Mouse (Mus musculus): ENCODE data around the gene Wdr27. TPM values are rescaled to one million over a fixed set of nuclear protein-coding genes. Genes with fewer than 3 reads are reported as not detected.

Wdr27 gene
- total RNA-seq, 1 experiment, result 2.0 TPM

DNA sequence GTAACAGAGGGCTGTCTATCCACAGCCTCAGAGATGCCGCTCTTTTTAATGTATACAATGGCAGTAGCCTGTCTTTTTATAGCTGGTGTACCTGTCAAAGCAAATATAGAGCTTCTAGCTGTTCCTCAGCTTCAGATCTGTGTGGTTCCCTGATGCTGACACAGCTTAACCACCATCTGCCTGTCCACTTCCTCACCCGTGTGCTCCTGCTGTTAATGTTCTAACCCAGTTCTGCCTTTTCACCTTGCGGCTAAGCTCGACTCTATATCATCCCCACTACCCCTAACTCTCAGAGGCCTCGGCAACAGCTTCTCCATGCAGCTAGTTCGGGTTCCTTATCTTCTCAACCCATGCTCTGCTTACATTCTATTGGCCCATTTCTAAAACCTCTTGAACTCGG, 12.3 kb downstream of the Wdr27 start:
- Histone ChIP-seq H3K27ac (ENCODE audit: insufficient read depth, low read depth, low read length, poor library complexity, severe bottlenecking) (no peak overlapping the region), H3K36me3 (ENCODE audit: control insufficient read depth, insufficient read depth, low read length, poor library complexity, severe bottlenecking) (no peaks in the 10 kb centered on the region), H3K9ac (ENCODE audit: insufficient read depth, low read depth, low read length, poor library complexity, severe bottlenecking) (no peak overlapping the region), H3K4me3 (ENCODE audit: insufficient read depth in 1 of 2, low read depth in 1 of 2, low read length in 2 of 2, poor library complexity in 1 of 2, severe bottlenecking in 1 of 2) (no peak overlapping the region), H3K9me3 (ENCODE audit: control insufficient read depth, insufficient read depth, low read depth, low read length) (no peaks in the 10 kb centered on the region), H3K4me1 (ENCODE audit: control insufficient read depth in 2 of 2, insufficient read depth in 2 of 2, low read length in 2 of 2, poor library complexity in 1 of 2) (peaks cover 2 to 17% of the 10 kb centered on the region in 2 experiments; a peak in 2 of 4 replicates)
- DNase-seq (ENCODE audit: low read depth, low spot score), result no peak
- in situ Hi-C loops (cut with MboI; ENCODE audit: low sequenced_read_pairs in 2 of 2, unreplicated experiment in 2 of 2), result no loop called here
- TF ChIP-seq CHD2 (IDR thresholded peaks at IDR 0.05; ENCODE audit: low read depth, low read length), result no peak
- TF ChIP-seq ZC3H11A (IDR thresholded peaks at IDR 0.05; ENCODE audit: borderline replicate concordance, low read depth, low read length), result no peak
- TF ChIP-seq ZNF384 (IDR thresholded peaks at IDR 0.05; ENCODE audit: low read depth, low read length), result no peak
- no peak for TF ChIP-seq HCFC1 (IDR thresholded peaks at IDR 0.05; ENCODE audit: borderline replicate concordance, insufficient read depth, low read length)
- TF ChIP-seq MAFK (IDR thresholded peaks at IDR 0.05; ENCODE audit: insufficient read depth, low read depth, low read length), result no peak

GRCm38 (mm10) chr17:14928631-14929030, 14.3 kb downstream of the Wdr27 start:
- TF ChIP-seq HCFC1 (IDR thresholded peaks at IDR 0.05; ENCODE audit: borderline replicate concordance, insufficient read depth, low read length) (no peak), ZNF384 (IDR thresholded peaks at IDR 0.05; ENCODE audit: low read depth, low read length) (no peak), CHD2 (IDR thresholded peaks at IDR 0.05; ENCODE audit: low read depth, low read length) (no peak), MAFK (IDR thresholded peaks at IDR 0.05; ENCODE audit: insufficient read depth, low read depth, low read length) (no peak), ZC3H11A (IDR thresholded peaks at IDR 0.05; ENCODE audit: borderline replicate concordance, low read depth, low read length) (no peak)
- in situ Hi-C loops (cut with MboI; ENCODE audit: low sequenced_read_pairs in 2 of 2, unreplicated experiment in 2 of 2), result no loop called here
- Histone ChIP-seq H3K36me3 (ENCODE audit: control insufficient read depth, insufficient read depth, low read length, poor library complexity, severe bottlenecking) (no peaks in the 10 kb centered on the region), H3K9me3 (ENCODE audit: control insufficient read depth, insufficient read depth, low read depth, low read length) (no peaks in the 10 kb centered on the region), H3K4me1 (ENCODE audit: control insufficient read depth in 2 of 2, insufficient read depth in 2 of 2, low read length in 2 of 2, poor library complexity in 1 of 2) (peaks cover 0 to 12% of the 10 kb centered on the region in 2 experiments; a peak in 2 of 4 replicates), H3K27ac (ENCODE audit: insufficient read depth, low read depth, low read length, poor library complexity, severe bottlenecking) (no peak overlapping the region), H3K4me3 (ENCODE audit: insufficient read depth in 1 of 2, low read depth in 1 of 2, low read length in 2 of 2, poor library complexity in 1 of 2, severe bottlenecking in 1 of 2) (no peak overlapping the region), H3K9ac (ENCODE audit: insufficient read depth, low read depth, low read length, poor library complexity, severe bottlenecking) (no peak overlapping the region)
- no peak for DNase-seq (ENCODE audit: low read depth, low spot score)

GRCm38 (mm10) chr17:14927644-14928218, 15.2 kb downstream of the Wdr27 start:
- Histone ChIP-seq H3K9me3 (ENCODE audit: control insufficient read depth, insufficient read depth, low read depth, low read length) (no peaks in the 10 kb centered on the region), H3K4me3 (ENCODE audit: insufficient read depth in 1 of 2, low read depth in 1 of 2, low read length in 2 of 2, poor library complexity in 1 of 2, severe bottlenecking in 1 of 2) (no peak overlapping the region), H3K4me1 (ENCODE audit: control insufficient read depth in 2 of 2, insufficient read depth in 2 of 2, low read length in 2 of 2, poor library complexity in 1 of 2) (peaks cover 0 to 10% of the 10 kb centered on the region in 2 experiments; a peak in 2 of 4 replicates), H3K27ac (ENCODE audit: insufficient read depth, low read depth, low read length, poor library complexity, severe bottlenecking) (no peak overlapping the region), H3K9ac (ENCODE audit: insufficient read depth, low read depth, low read length, poor library complexity, severe bottlenecking) (no peak overlapping the region), H3K36me3 (ENCODE audit: control insufficient read depth, insufficient read depth, low read length, poor library complexity, severe bottlenecking) (no peaks in the 10 kb centered on the region)
- DNase-seq (ENCODE audit: low read depth, low spot score), result no peak
- no peak for TF ChIP-seq ZC3H11A (IDR thresholded peaks at IDR 0.05; ENCODE audit: borderline replicate concordance, low read depth, low read length)
- no peak for TF ChIP-seq ZNF384 (IDR thresholded peaks at IDR 0.05; ENCODE audit: low read depth, low read length)
- no peak for TF ChIP-seq MAFK (IDR thresholded peaks at IDR 0.05; ENCODE audit: insufficient read depth, low read depth, low read length)
- TF ChIP-seq CHD2 (IDR thresholded peaks at IDR 0.05; ENCODE audit: low read depth, low read length), result no peak
- TF ChIP-seq HCFC1 (IDR thresholded peaks at IDR 0.05; ENCODE audit: borderline replicate concordance, insufficient read depth, low read length), result no peak
- in situ Hi-C loops (cut with MboI; ENCODE audit: low sequenced_read_pairs in 2 of 2, unreplicated experiment in 2 of 2), result no loop called here

DNA sequence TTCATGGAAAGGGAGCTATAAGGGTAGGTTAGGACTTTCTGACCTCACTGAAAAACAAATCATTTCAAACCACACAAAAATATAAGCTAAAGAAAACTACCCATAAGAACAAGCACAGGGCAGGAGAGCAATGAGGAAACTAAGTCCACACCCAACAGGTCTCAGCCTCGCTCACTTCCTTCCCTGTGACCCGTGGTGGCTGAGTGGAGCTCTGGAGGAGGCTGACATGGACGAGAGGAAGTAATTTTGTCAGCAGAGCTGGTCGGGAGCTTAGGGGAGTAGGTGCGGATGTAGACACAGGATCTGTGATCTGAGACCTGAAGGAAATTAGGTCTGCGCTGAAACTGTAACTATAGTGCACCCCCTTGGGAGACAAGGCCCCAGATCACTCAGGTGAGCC, 21.4 kb downstream of the Wdr27 start:
- no peak overlapping the region for H3K4me3 ChIP-seq (ENCODE audit: insufficient read depth in 1 of 2, low read depth in 1 of 2, low read length in 2 of 2, poor library complexity in 1 of 2, severe bottlenecking in 1 of 2)
- H3K9me3 ChIP-seq (ENCODE audit: control insufficient read depth, insufficient read depth, low read depth, low read length), result no peaks in the 10 kb centered on the region
- in situ Hi-C loops (cut with MboI; ENCODE audit: low sequenced_read_pairs in 2 of 2, unreplicated experiment in 2 of 2), result no loop called here
- no peak overlapping the region for H3K27ac ChIP-seq (ENCODE audit: insufficient read depth, low read depth, low read length, poor library complexity, severe bottlenecking)
- no peak for DNase-seq (ENCODE audit: low read depth, low spot score)
- peaks cover 0 to 2% of the 10 kb centered on the region in 2 experiments; a peak in 1 of 4 replicates for H3K4me1 ChIP-seq (ENCODE audit: control insufficient read depth in 2 of 2, insufficient read depth in 2 of 2, low read length in 2 of 2, poor library complexity in 1 of 2)
- H3K9ac ChIP-seq (ENCODE audit: insufficient read depth, low read depth, low read length, poor library complexity, severe bottlenecking), result no peak overlapping the region
- TF ChIP-seq HCFC1 (IDR thresholded peaks at IDR 0.05; ENCODE audit: borderline replicate concordance, insufficient read depth, low read length), result no peak
- TF ChIP-seq CHD2 (IDR thresholded peaks at IDR 0.05; ENCODE audit: low read depth, low read length), result no peak
- TF ChIP-seq ZC3H11A (IDR thresholded peaks at IDR 0.05; ENCODE audit: borderline replicate concordance, low read depth, low read length), result no peak
- no peak for TF ChIP-seq MAFK (IDR thresholded peaks at IDR 0.05; ENCODE audit: insufficient read depth, low read depth, low read length)
- no peak for TF ChIP-seq ZNF384 (IDR thresholded peaks at IDR 0.05; ENCODE audit: low read depth, low read length)
- no peaks in the 10 kb centered on the region for H3K36me3 ChIP-seq (ENCODE audit: control insufficient read depth, insufficient read depth, low read length, poor library complexity, severe bottlenecking)

Data from ES-E14 (cell line).